Mouse (Mus musculus) forebrain, embryonic 16.5 days (tissue): ENCODE results near the gene Olfr351. TPM values are rescaled to one million over a fixed set of nuclear protein-coding genes. Genes with fewer than 3 reads are reported as not detected.

Experiments
- ATAC-seq: fragments of 200-750 bp; cut with Nextera tagmentation; 2 replicates; pipeline ENCODE4 v1.8.0; 2017; ENCODE audit warnings: mild to moderate bottlenecking, moderate library complexity
- H3K27ac ChIP-seq: fragments of 300-500 bp; sonication (generic); 2 replicates; pipeline ENCODE4 v1.5.1; 2014; ENCODE audit warnings: low read length, control low read depth
- H3K27me3 ChIP-seq: fragments of 300-500 bp; sonication (generic); replicated peaks from 2 replicates; pipeline ENCODE4 v1.6.1; 2014; ENCODE audit warnings: low read length; ENCODE audit not compliant: control insufficient read depth, insufficient read depth
- H3K36me3 ChIP-seq: fragments of 300-500 bp; sonication (generic); 2 replicates; pipeline ENCODE4 v1.6.1; 2014; ENCODE audit not compliant: control insufficient read depth, insufficient read depth
- H3K4me1 ChIP-seq: fragments of 300-500 bp; sonication (generic); replicated peaks from 2 replicates; pipeline ENCODE4 v1.6.1; 2014; ENCODE audit warnings: low read length; ENCODE audit not compliant: control insufficient read depth, insufficient read depth
- H3K4me2 ChIP-seq: fragments of 300-500 bp; sonication (generic); 2 replicates; pipeline ENCODE4 v1.6.1; 2014; ENCODE audit warnings: mild to moderate bottlenecking, low read length, control low read depth
- H3K4me3 ChIP-seq: fragments of 300-500 bp; sonication (generic); replicated peaks from 2 replicates; pipeline ENCODE4 v1.5.1; 2014; ENCODE audit warnings: mild to moderate bottlenecking, low read length, control low read depth
- H3K9ac ChIP-seq: fragments of 300-500 bp; sonication (generic); replicated peaks from 2 replicates; pipeline ENCODE4 v1.6.1; 2014; ENCODE audit warnings: low read depth, low read length, control low read depth
- H3K9me3 ChIP-seq: fragments of 300-500 bp; sonication (generic); 2 replicates; pipeline ENCODE4 v1.6.1; 2016; ENCODE audit warnings: low read length; ENCODE audit not compliant: control insufficient read depth
- WGBS: fragments of 180-500 bp; shearing (Covaris S2); extraction: QIAGEN DNeasy Blood & Tissue Kit; methylation state at CpG from one replicate; pipeline ENCODE4 v1.1.7; 2014; 5-methylcytosine and 5-hydroxymethylcytosine counted together
- polyA plus RNA-seq: library from polyadenylated mRNA; unstranded; fragments of >200 nt; fragmentation: Nextera tagmentation; extraction: Ambion mirVana; gene quantifications from 2 replicates; pipeline ENCODE4 v1.2.1, GENCODE M21; 2015

Gene Olfr351
- not detected in 2 replicates for polyA plus RNA-seq

- Histone ChIP-seq H3K36me3 (no peaks in the 10 kb centered on the region), H3K27me3 (no peaks in the 10 kb centered on the region), H3K4me2 (no peak within 1 kb of the TSS), H3K4me3 (no peak within 1 kb of the TSS), H3K27ac (no peak within 1 kb of the TSS), H3K4me1 (no peaks in the 10 kb centered on the region), H3K9ac (no peak within 1 kb of the TSS), H3K9me3 (peaks cover 15% of the 10 kb centered on the region)
- 67% methylated on average over 1 of the region's 1 CpGs for WGBS
- ATAC-seq: no peak
These were observed at the start of gene Olfr351 for GRCm38 (mm10) chr2:36862560-36862959. TSS of gene Olfr351 (minus strand) at chr2:36862660.

GRCm38 (mm10) chr2:36905380-36905779 lies 42.9 kb upstream of the Olfr351 start, which contains the start of gene Olfr354:
TSS of gene Olfr354 (plus strand) at chr2:36905680.
- peaks cover 10% of the 10 kb centered on the region; the same call in 1 of the 2 replicates for H3K9me3 ChIP-seq
- ATAC-seq: no peak
- H3K4me2 ChIP-seq: no peak within 1 kb of the TSS
- no peak within 1 kb of the TSS for H3K9ac ChIP-seq
- no peak within 1 kb of the TSS for H3K27ac ChIP-seq
- no peak within 1 kb of the TSS for H3K4me3 ChIP-seq
- H3K4me1 ChIP-seq: no peaks in the 10 kb centered on the region
- H3K36me3 ChIP-seq: no peaks in the 10 kb centered on the region
- no peaks in the 10 kb centered on the region for H3K27me3 ChIP-seq

- Histone ChIP-seq H3K9ac (no peak overlapping the region), H3K4me2 (no peak overlapping the region), H3K4me1 (no peaks in the 10 kb centered on the region), H3K27ac (no peak overlapping the region), H3K27me3 (no peaks in the 10 kb centered on the region), H3K4me3 (no peak overlapping the region), H3K9me3 (0 out of 2 replicates have a peak, but pooled peaks cover 12% of the 10 kb centered on the region), H3K36me3 (no peaks in the 10 kb centered on the region)
- no peak for ATAC-seq
These were observed 34.7 kb upstream of the Olfr351 start for GRCm38 (mm10) chr2:36897114-36897513.

GRCm38 (mm10) chr2:36892836-36893235 lies 30.4 kb upstream of the Olfr351 start, which contains the start of gene Olfr353:
TSS of gene Olfr353 (minus strand) at chr2:36892936.
- no peaks in the 10 kb centered on the region for H3K36me3 ChIP-seq
- no peak within 1 kb of the TSS for H3K27ac ChIP-seq
- H3K4me1 ChIP-seq: no peaks in the 10 kb centered on the region
- peaks cover 14% of the 10 kb centered on the region; the same call in 1 of the 2 replicates for H3K9me3 ChIP-seq
- no peaks in the 10 kb centered on the region for H3K27me3 ChIP-seq
- H3K4me2 ChIP-seq: no peak within 1 kb of the TSS
- ATAC-seq: no peak
- H3K4me3 ChIP-seq: no peak within 1 kb of the TSS
- H3K9ac ChIP-seq: no peak within 1 kb of the TSS

GRCm38 (mm10) chr2:36868160-36868559 lies 5.7 kb upstream of the Olfr351 start, which contains the start of gene Olfr352:
TSS of gene Olfr352 (plus strand) at chr2:36868460.
- Histone ChIP-seq H3K4me2 (no peak within 1 kb of the TSS), H3K27ac (no peak within 1 kb of the TSS), H3K27me3 (no peaks in the 10 kb centered on the region), H3K4me3 (no peak within 1 kb of the TSS), H3K9me3 (peaks cover 17% of the 10 kb centered on the region; the same call in 1 of the 2 replicates), H3K9ac (no peak within 1 kb of the TSS), H3K4me1 (no peaks in the 10 kb centered on the region), H3K36me3 (no peaks in the 10 kb centered on the region)
- 84% methylated on average over 1 of the region's 1 CpGs for WGBS
- no peak for ATAC-seq

- no peaks in the 10 kb centered on the region for H3K4me1 ChIP-seq
- WGBS: 93% methylated on average over 1 of the region's 1 CpGs
- no peak within 1 kb of the TSS for H3K9ac ChIP-seq
- no peak within 1 kb of the TSS for H3K27ac ChIP-seq
- H3K9me3 ChIP-seq: peaks cover 9% of the 10 kb centered on the region
- no peak within 1 kb of the TSS for H3K4me2 ChIP-seq
- H3K27me3 ChIP-seq: no peaks in the 10 kb centered on the region
- H3K4me3 ChIP-seq: no peak within 1 kb of the TSS
- ATAC-seq: no peak
- H3K36me3 ChIP-seq: no peaks in the 10 kb centered on the region
These were observed 16.4 kb downstream of the Olfr351 start, which contains the start of gene Olfr350 for GRCm38 (mm10) chr2:36846010-36846409. TSS of gene Olfr350 (plus strand) at chr2:36846310.

- Histone ChIP-seq H3K9ac (no peak within 1 kb of the TSS), H3K4me2 (no peak within 1 kb of the TSS), H3K27ac (no peak within 1 kb of the TSS), H3K36me3 (no peaks in the 10 kb centered on the region), H3K27me3 (no peaks in the 10 kb centered on the region), H3K4me3 (no peak within 1 kb of the TSS), H3K9me3 (peaks cover 9% of the 10 kb centered on the region), H3K4me1 (no peaks in the 10 kb centered on the region)
- WGBS: 79% methylated on average over 1 of the region's 1 CpGs
- ATAC-seq: no peak
These were observed 45.5 kb downstream of the Olfr351 start, which contains the start of gene Olfr3 for GRCm38 (mm10) chr2:36816932-36817331. TSS of gene Olfr3 (minus strand) at chr2:36817032.

Other genes with a start within 250 kb of the Olfr351 start
- not detected in 2 replicates for gene Olfr345, start 222.6 kb downstream of the Olfr351 start, polyA plus RNA-seq
- not detected in 2 replicates for gene Olfr346, start 176.9 kb downstream of the Olfr351 start, polyA plus RNA-seq
- gene Olfr347, start 130.8 kb downstream of the Olfr351 start, polyA plus RNA-seq: not detected in 2 replicates
- not detected in 2 replicates for gene Olfr348, start 78.4 kb downstream of the Olfr351 start, polyA plus RNA-seq
- not detected in 2 replicates for gene Olfr50, start 72.1 kb downstream of the Olfr351 start, polyA plus RNA-seq
- not detected in 2 replicates for gene Olfr3, start 45.6 kb downstream of the Olfr351 start, polyA plus RNA-seq
- gene Olfr350, start 16.4 kb downstream of the Olfr351 start, polyA plus RNA-seq: not detected in 2 replicates
- not detected in 2 replicates for gene Olfr352, start 5.8 kb upstream of the Olfr351 start, polyA plus RNA-seq
- not detected in 2 replicates for gene Olfr353, start 30.3 kb upstream of the Olfr351 start, polyA plus RNA-seq
- not detected in 2 replicates for gene Olfr354, start 43.0 kb upstream of the Olfr351 start, polyA plus RNA-seq
- gene Olfr355, start 66.2 kb upstream of the Olfr351 start, polyA plus RNA-seq: not detected in 2 replicates
- gene Olfr356, start 74.5 kb upstream of the Olfr351 start, polyA plus RNA-seq: not detected in 2 replicates
- gene Olfr357, start 131.2 kb upstream of the Olfr351 start, polyA plus RNA-seq: not detected in 2 replicates
- not detected in 2 replicates for gene Olfr358, start 146.7 kb upstream of the Olfr351 start, polyA plus RNA-seq
- gene Olfr360, start 203.1 kb upstream of the Olfr351 start, polyA plus RNA-seq: not detected in 2 replicates
- gene Olfr361, start 226.6 kb upstream of the Olfr351 start, polyA plus RNA-seq: not detected in 2 replicates